Mouse (Mus musculus) kidney, postnatal 0 days (tissue): ENCODE measurements around the gene Zfp385b. TPM values are rescaled to one million over a fixed set of nuclear protein-coding genes. Genes with fewer than 3 reads are reported as not detected.

Experiments used
- ATAC-seq: fragments of 200-750 bp; cut with Nextera tagmentation; replicated peaks from 2 replicates; pipeline ENCODE4 v1.8.0; 2017; ENCODE audit warnings: low read depth, moderate number of reproducible peaks, moderate TSS enrichment, moderate library complexity; ENCODE audit not compliant: low FRiP score
- DNase-seq: peaks from one replicate; pipeline ENCODE4 v3.0.0-alpha.2; 2016; ENCODE audit warnings: low spot score
- H3K27ac ChIP-seq: fragments of 300-500 bp; sonication (generic); 2 replicates; pipeline ENCODE4 v1.5.1; 2014; ENCODE audit warnings: mild to moderate bottlenecking
- H3K27me3 ChIP-seq: fragments of 300-500 bp; sonication (generic); 2 replicates; pipeline ENCODE4 v1.6.1; 2014; ENCODE audit warnings: low read length, mixed read lengths; ENCODE audit not compliant: insufficient read depth
- H3K36me3 ChIP-seq: fragments of 300-500 bp; sonication (generic); 2 replicates; pipeline ENCODE4 v1.6.1; 2014; ENCODE audit warnings: low read length, mixed read lengths; ENCODE audit not compliant: insufficient read depth
- H3K4me1 ChIP-seq: fragments of 300-500 bp; sonication (generic); replicated peaks from 2 replicates; pipeline ENCODE4 v1.6.1; 2014; ENCODE audit warnings: antibody characterized with exemption, low read length, mixed read lengths; ENCODE audit not compliant: insufficient read depth
- H3K4me2 ChIP-seq: fragments of 300-500 bp; sonication (generic); 2 replicates; pipeline ENCODE4 v1.6.1; 2014; ENCODE audit warnings: mild to moderate bottlenecking, low read length, moderate library complexity, mixed read lengths
- H3K4me3 ChIP-seq: fragments of 300-500 bp; sonication (generic); replicated peaks from 2 replicates; pipeline ENCODE4 v1.5.1; 2014; ENCODE audit warnings: low read depth, low read length
- H3K9ac ChIP-seq: fragments of 300-500 bp; sonication (generic); 2 replicates; pipeline ENCODE4 v1.6.1; 2014; ENCODE audit warnings: low read depth, low read length
- H3K9me3 ChIP-seq: fragments of 300-500 bp; sonication (generic); replicated peaks from 2 replicates; pipeline ENCODE4 v1.6.1; 2016; ENCODE audit warnings: low read length, inconsistent platforms, mixed read lengths
- CTCF ChIP-seq: IDR thresholded peaks from 2 replicates; pipeline ENCODE4 v1.5.1; 2016; ENCODE audit warnings: antibody characterized with exemption, low read depth, mild to moderate bottlenecking, moderate library complexity
- WGBS: fragments of 180-500 bp; shearing (Covaris S2); extraction: QIAGEN DNeasy Blood & Tissue Kit; methylation state at CpG from one replicate; pipeline ENCODE4 v1.1.7; 2014; 5-methylcytosine and 5-hydroxymethylcytosine counted together
- polyA plus RNA-seq: library from polyadenylated mRNA; unstranded; fragments of >200 nt; fragmentation: Nextera tagmentation; extraction: Ambion mirVana; gene quantifications from 2 replicates; pipeline ENCODE4 v1.2.1, GENCODE M21; 2015

The Zfp385b gene
- polyA plus RNA-seq, 1 experiment from 2014 or later, result 9.9 TPM

DNA sequence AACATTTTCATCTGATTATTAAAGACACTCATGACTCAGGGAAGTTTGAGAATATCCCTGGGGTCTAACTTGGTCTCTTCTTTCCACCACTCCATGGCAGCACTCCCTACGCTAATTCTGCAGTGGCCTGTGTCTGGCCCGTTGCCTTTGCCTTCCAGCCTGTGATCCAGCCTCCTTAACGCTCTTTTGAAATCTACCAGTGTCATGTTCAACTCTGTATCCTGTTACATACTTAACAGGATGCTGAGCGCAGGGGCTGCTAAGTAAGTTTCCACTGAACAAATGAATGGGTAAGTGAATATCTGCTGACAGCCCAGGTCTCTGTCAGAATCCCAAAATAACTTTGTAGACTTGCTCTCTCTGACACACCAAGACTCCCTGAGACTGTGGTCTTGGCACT lies 210.8 kb downstream of the Zfp385b start:
- no peak overlapping the region for H3K27ac ChIP-seq
- DNase-seq, result peak; percentile 48
- H3K4me2 ChIP-seq, result no peak overlapping the region
- TF ChIP-seq CTCF, result no peak
- H3K4me3 ChIP-seq, result no peak overlapping the region
- WGBS, result 27% methylated on average over 4 of the region's 4 CpGs
- no peaks in the 10 kb centered on the region for H3K36me3 ChIP-seq
- H3K9me3 ChIP-seq, result no peaks in the 10 kb centered on the region
- H3K27me3 ChIP-seq, result no peaks in the 10 kb centered on the region
- ATAC-seq, result no peak
- no peak overlapping the region for H3K9ac ChIP-seq
- no peaks in the 10 kb centered on the region for H3K4me1 ChIP-seq

DNA sequence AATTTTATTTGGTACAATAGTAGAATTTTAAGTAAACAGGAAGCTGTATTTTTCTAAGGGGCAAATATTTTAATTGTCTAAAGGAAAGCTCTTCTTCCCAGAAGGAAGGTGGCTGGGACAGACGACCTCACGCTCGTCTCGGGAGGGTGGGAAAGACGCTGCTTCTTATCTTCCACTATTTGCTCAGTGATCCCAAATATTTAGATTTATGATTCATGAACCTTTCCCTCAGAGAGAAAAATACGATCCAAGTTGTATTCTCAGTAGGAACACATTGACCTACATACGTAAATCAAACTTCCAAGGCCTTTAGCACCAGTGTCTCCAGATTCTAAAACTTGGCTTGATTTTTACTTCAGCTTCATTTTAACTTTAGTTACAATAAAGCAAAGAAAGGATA lies 226.0 kb downstream of the Zfp385b start:
- Histone ChIP-seq H3K27ac (no peak overlapping the region), H3K36me3 (no peaks in the 10 kb centered on the region), H3K9me3 (no peaks in the 10 kb centered on the region), H3K4me1 (no peaks in the 10 kb centered on the region), H3K4me2 (no peak overlapping the region), H3K27me3 (no peaks in the 10 kb centered on the region), H3K4me3 (no peak overlapping the region), H3K9ac (no peak overlapping the region)
- DNase-seq (peak; percentile 71), ATAC-seq (no peak)
- TF ChIP-seq CTCF, result no peak
- WGBS, result 28% methylated on average over 7 of the region's 7 CpGs

DNA sequence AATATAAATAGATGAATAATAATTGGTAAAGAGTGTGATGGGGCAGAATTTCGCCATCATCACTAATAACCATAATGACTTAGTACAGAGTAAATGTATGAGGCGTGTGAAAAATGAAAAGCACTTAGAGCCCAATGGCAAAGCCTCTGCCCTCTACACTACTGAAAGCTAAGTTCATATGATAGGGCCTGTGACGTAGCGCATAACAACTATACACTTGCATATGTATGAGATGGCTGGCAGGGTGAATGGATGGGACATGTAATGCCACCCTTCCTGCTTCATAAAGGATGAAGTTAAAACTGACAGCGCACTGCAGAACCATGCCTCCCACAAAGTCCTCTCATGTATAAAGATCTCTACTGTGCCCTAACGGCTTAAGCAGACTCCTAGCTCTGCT lies 226.9 kb downstream of the Zfp385b start:
- DNase-seq (no peak), ATAC-seq (no peak)
- H3K9ac ChIP-seq, result no peak overlapping the region
- H3K4me1 ChIP-seq, result no peaks in the 10 kb centered on the region
- TF ChIP-seq CTCF, result no peak
- H3K27ac ChIP-seq, result no peak overlapping the region
- no peak overlapping the region for H3K4me2 ChIP-seq
- no peak overlapping the region for H3K4me3 ChIP-seq
- 84% methylated on average over 6 of the region's 6 CpGs for WGBS
- H3K9me3 ChIP-seq, result peaks cover 1% of the 10 kb centered on the region; the same call in 1 of the 2 replicates
- H3K36me3 ChIP-seq, result no peaks in the 10 kb centered on the region
- H3K27me3 ChIP-seq, result no peaks in the 10 kb centered on the region

DNA sequence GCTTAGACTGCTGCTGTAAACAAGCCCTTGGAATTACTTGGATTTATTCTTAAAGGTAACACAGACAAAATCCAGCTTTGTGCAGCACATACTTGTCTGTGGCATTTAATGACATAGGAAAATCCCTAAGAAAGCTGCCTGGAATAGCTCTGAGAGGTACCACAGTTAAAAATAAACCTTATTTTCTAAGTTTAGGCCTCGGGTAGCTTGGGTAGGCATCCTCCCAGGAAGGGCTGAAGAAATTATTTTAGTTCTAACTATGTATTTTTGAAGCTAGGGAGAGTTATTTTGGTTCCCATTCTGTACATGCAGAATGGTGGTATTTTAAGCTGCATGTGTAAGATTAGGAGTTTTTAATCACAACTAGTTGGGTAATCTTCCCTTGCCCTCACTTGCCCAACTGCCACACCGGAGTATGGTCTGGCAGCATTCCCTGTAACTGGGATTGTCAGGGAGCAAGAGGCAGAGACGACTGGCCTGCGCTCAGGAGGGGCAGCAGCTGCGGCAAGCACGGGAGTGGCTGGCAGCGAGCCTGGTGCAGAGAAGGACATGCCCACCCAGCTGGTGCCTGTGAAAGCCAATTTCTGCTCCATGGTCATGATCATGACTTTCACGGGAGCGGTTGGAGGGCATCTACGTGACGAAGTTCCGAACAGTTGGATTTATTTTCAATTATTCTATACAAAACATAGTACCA lies 230.1 kb downstream of the Zfp385b start:
- ATAC-seq (no peak), DNase-seq (no peak)
- Histone ChIP-seq H3K4me2 (no peak overlapping the region), H3K4me1 (no peaks in the 10 kb centered on the region), H3K9me3 (peaks cover 5% of the 10 kb centered on the region; the same call in 1 of the 2 replicates), H3K9ac (no peak overlapping the region), H3K36me3 (no peaks in the 10 kb centered on the region), H3K27ac (no peak overlapping the region), H3K27me3 (no peaks in the 10 kb centered on the region), H3K4me3 (no peak overlapping the region)
- no peak for TF ChIP-seq CTCF
- WGBS, result 76% methylated on average over 12 of the region's 12 CpGs

DNA sequence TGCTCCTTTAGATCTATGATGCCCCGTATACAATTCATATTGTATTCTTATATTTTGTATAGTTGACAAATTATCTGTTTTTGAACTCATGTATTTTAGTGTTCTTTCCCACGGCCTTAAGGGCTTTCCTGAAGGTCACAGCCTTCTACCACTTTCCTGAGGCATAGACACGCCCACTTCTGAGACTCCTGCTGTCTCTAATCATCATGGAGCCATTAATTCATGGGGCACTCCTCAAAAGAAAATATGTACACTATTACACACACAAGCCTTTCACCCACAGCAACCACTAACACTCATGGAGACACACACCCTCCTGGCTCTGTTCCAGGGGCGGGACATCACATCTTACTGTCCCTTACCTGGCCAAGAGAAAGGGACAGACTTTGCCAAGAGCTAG lies 232.1 kb downstream of the Zfp385b start:
- Histone ChIP-seq H3K27me3 (no peaks in the 10 kb centered on the region), H3K4me3 (no peak overlapping the region), H3K4me2 (no peak overlapping the region), H3K9ac (no peak overlapping the region), H3K27ac (no peak overlapping the region), H3K36me3 (no peaks in the 10 kb centered on the region), H3K4me1 (no peaks in the 10 kb centered on the region), H3K9me3 (peaks cover 5% of the 10 kb centered on the region; the same call in 1 of the 2 replicates)
- WGBS, result 80% methylated on average over 4 of the region's 4 CpGs
- ATAC-seq (no peak), DNase-seq (no peak)
- no peak for TF ChIP-seq CTCF

DNA sequence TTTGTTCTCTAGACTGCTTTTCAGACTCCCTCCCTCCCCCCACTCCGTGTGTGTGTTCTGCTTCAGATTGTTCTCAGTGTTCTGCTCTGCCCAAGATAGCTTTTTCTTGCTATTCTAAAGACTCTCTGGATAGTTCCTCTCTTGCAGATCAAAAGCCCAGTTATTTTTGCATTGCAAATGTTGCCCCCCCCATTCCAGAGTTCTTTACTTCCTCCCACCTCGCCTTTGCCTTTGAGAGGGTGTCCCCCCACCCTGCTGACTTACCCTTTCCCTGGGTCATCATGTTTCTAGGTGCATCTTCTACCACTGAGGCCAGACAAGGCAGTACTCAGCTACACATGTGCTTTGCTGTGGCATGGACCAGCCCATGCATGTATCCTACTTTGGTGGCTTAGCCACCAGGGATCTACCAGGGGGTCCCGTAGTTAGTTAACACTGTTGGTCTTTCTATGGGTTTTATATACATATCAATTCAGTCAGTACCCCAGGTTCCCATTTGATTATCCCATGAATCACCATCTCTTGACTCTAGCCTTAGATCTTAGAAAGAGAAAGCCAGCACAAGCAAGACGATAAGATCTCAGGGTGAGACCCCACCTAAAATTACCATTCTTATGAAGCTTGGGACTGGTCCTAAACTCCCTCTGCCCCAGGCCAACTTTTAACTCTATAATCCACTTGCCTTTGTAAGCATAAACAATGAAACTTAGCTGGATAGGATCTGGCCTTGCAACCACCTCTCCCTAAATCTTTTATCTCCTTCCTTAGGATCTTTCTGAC lies 232.7 kb downstream of the Zfp385b start:
- ATAC-seq, result no peak
- no peak for DNase-seq
- no peaks in the 10 kb centered on the region for H3K36me3 ChIP-seq
- H3K4me1 ChIP-seq, result no peaks in the 10 kb centered on the region
- no peak overlapping the region for H3K4me2 ChIP-seq
- H3K4me3 ChIP-seq, result no peak overlapping the region
- 80% methylated on average over 4 of the region's 4 CpGs for WGBS
- peaks cover 5% of the 10 kb centered on the region; the same call in 1 of the 2 replicates for H3K9me3 ChIP-seq
- H3K27ac ChIP-seq, result no peak overlapping the region
- H3K9ac ChIP-seq, result no peak overlapping the region
- no peak for TF ChIP-seq CTCF
- no peaks in the 10 kb centered on the region for H3K27me3 ChIP-seq
